Mouse (Mus musculus) stomach, embryonic 14.5 days (tissue): Measurements from ENCODE around the gene Vwc2l. TPM values are rescaled to one million over a fixed set of nuclear protein-coding genes. Genes with fewer than 3 reads are reported as not detected.

ENCODE experiments used
- ATAC-seq: fragments of 200-750 bp; cut with Nextera tagmentation; 2 replicates; pipeline ENCODE4 v1.8.0; 2017; ENCODE audit warnings: low read depth, moderate TSS enrichment; ENCODE audit not compliant: insufficient number of reproducible peaks, insufficient read depth, low FRiP score
- H3K27ac ChIP-seq: fragments of 300-500 bp; sonication (generic); 2 replicates; pipeline ENCODE4 v1.5.1; 2014; ENCODE audit warnings: mild to moderate bottlenecking, low read length, moderate library complexity, mixed read lengths
- H3K27me3 ChIP-seq: fragments of 300-500 bp; sonication (generic); 2 replicates; pipeline ENCODE4 v1.6.1; 2014; ENCODE audit warnings: low read length, control low read depth, mixed read lengths; ENCODE audit not compliant: control insufficient read depth, insufficient read depth
- H3K36me3 ChIP-seq: fragments of 300-500 bp; sonication (generic); 2 replicates; pipeline ENCODE4 v1.6.1; 2014; ENCODE audit warnings: mild to moderate bottlenecking, control low read depth, low read length, moderate library complexity, mixed read lengths; ENCODE audit not compliant: control insufficient read depth, insufficient read depth
- H3K4me1 ChIP-seq: fragments of 300-500 bp; sonication (generic); 2 replicates; pipeline ENCODE4 v1.6.1; 2014; ENCODE audit warnings: low read length, control low read depth, mixed read lengths; ENCODE audit not compliant: control insufficient read depth, insufficient read depth
- H3K4me2 ChIP-seq: fragments of 300-500 bp; sonication (generic); replicated peaks from 2 replicates; pipeline ENCODE4 v1.6.1; 2014; ENCODE audit warnings: low read depth, low read length, control low read depth
- H3K4me3 ChIP-seq: fragments of 300-500 bp; sonication (generic); 2 replicates; pipeline ENCODE4 v1.5.1; 2014; ENCODE audit warnings: low read depth, low read length, control low read depth
- H3K9ac ChIP-seq: fragments of 300-500 bp; sonication (generic); replicated peaks from 2 replicates; pipeline ENCODE4 v1.6.1; 2014; ENCODE audit warnings: low read depth, mild to moderate bottlenecking, control low read depth, low read length, moderate library complexity, mixed read lengths
- H3K9me3 ChIP-seq: fragments of 300-500 bp; sonication (generic); 2 replicates; pipeline ENCODE4 v1.6.1; 2016; ENCODE audit warnings: low read depth, low read length, control low read depth; ENCODE audit not compliant: control insufficient read depth
- WGBS: fragments of 180-500 bp; shearing (Covaris S2); extraction: QIAGEN DNeasy Blood & Tissue Kit; methylation state at CpG from one replicate; pipeline ENCODE4 v1.1.7; 2014; 5-methylcytosine and 5-hydroxymethylcytosine counted together
- polyA plus RNA-seq: library from polyadenylated mRNA; unstranded; fragments of >200 nt; fragmentation: Nextera tagmentation; extraction: Ambion mirVana; gene quantifications from 2 replicates; pipeline ENCODE4 v1.2.1, GENCODE M21; 2014

The Vwc2l gene
- polyA plus RNA-seq: 0.13 TPM in 1 of 2 replicates, not detected in the other

- no peaks in the 10 kb centered on the region for H3K27me3 ChIP-seq
- ATAC-seq: no peak
- H3K27ac ChIP-seq: no peak within 1 kb of the TSS
- WGBS: 8% methylated on average over 13 of the region's 13 CpGs
- H3K36me3 ChIP-seq: no peaks in the 10 kb centered on the region
- H3K4me1 ChIP-seq: no peaks in the 10 kb centered on the region
- H3K4me2 ChIP-seq: no peak within 1 kb of the TSS
- no peak within 1 kb of the TSS for H3K9ac ChIP-seq
- no peak within 1 kb of the TSS for H3K4me3 ChIP-seq
- H3K9me3 ChIP-seq: no peaks in the 10 kb centered on the region
These were observed at the start of gene Vwc2l for GRCm38 (mm10) chr1:70725655-70726066. Gene Vwc2l, plus strand, starts transcription at chr1:70725715.

- 75% methylated on average over 2 of the region's 2 CpGs for WGBS
- Histone ChIP-seq H3K9me3 (no peaks in the 10 kb centered on the region), H3K27me3 (no peaks in the 10 kb centered on the region), H3K4me2 (no peak overlapping the region), H3K4me3 (no peak overlapping the region), H3K4me1 (no peaks in the 10 kb centered on the region), H3K27ac (no peak overlapping the region), H3K9ac (no peak overlapping the region), H3K36me3 (no peaks in the 10 kb centered on the region)
- ATAC-seq: no peak
These were observed 33.0 kb upstream of the Vwc2l start for GRCm38 (mm10) chr1:70692529-70692928.

GRCm38 (mm10) chr1:70700270-70700669 is 25.2 kb upstream of the Vwc2l start:
- H3K9ac ChIP-seq: no peak overlapping the region
- WGBS: 82% methylated on average over 5 of the region's 5 CpGs
- H3K36me3 ChIP-seq: no peaks in the 10 kb centered on the region
- H3K9me3 ChIP-seq: no peaks in the 10 kb centered on the region
- ATAC-seq: no peak
- no peak overlapping the region for H3K4me3 ChIP-seq
- no peak overlapping the region for H3K4me2 ChIP-seq
- H3K4me1 ChIP-seq: no peaks in the 10 kb centered on the region
- no peak overlapping the region for H3K27ac ChIP-seq
- no peaks in the 10 kb centered on the region for H3K27me3 ChIP-seq

- H3K4me3 ChIP-seq: no peak overlapping the region
- no peaks in the 10 kb centered on the region for H3K36me3 ChIP-seq
- 42% methylated on average over 3 of the region's 3 CpGs for WGBS
- no peaks in the 10 kb centered on the region for H3K27me3 ChIP-seq
- no peaks in the 10 kb centered on the region for H3K4me1 ChIP-seq
- H3K4me2 ChIP-seq: no peak overlapping the region
- ATAC-seq: no peak
- no peak overlapping the region for H3K27ac ChIP-seq
- H3K9ac ChIP-seq: no peak overlapping the region
- no peaks in the 10 kb centered on the region for H3K9me3 ChIP-seq
These were observed 21.6 kb upstream of the Vwc2l start for GRCm38 (mm10) chr1:70703934-70704333.

- Histone ChIP-seq H3K27me3 (no peaks in the 10 kb centered on the region), H3K4me3 (no peak overlapping the region), H3K4me1 (no peaks in the 10 kb centered on the region), H3K9ac (no peak overlapping the region), H3K36me3 (no peaks in the 10 kb centered on the region), H3K9me3 (no peaks in the 10 kb centered on the region), H3K4me2 (no peak overlapping the region), H3K27ac (no peak overlapping the region)
- ATAC-seq: no peak
- WGBS: 85% methylated on average over 3 of the region's 3 CpGs
These were observed 19.7 kb upstream of the Vwc2l start for GRCm38 (mm10) chr1:70705821-70706220.

- H3K9ac ChIP-seq: no peak overlapping the region
- no peak overlapping the region for H3K4me3 ChIP-seq
- H3K27me3 ChIP-seq: no peaks in the 10 kb centered on the region
- H3K4me2 ChIP-seq: no peak overlapping the region
- no peak overlapping the region for H3K27ac ChIP-seq
- H3K4me1 ChIP-seq: no peaks in the 10 kb centered on the region
- no peak for ATAC-seq
- H3K9me3 ChIP-seq: no peaks in the 10 kb centered on the region
- no peaks in the 10 kb centered on the region for H3K36me3 ChIP-seq
- 61% methylated on average over 5 of the region's 5 CpGs for WGBS
These were observed 470 bp upstream of the Vwc2l start for GRCm38 (mm10) chr1:70725045-70725444.

GRCm38 (mm10) chr1:70787146-70787545 is 61.6 kb downstream of the Vwc2l start:
- Histone ChIP-seq H3K4me2 (no peak overlapping the region), H3K4me3 (no peak overlapping the region), H3K27me3 (no peaks in the 10 kb centered on the region), H3K9me3 (no peaks in the 10 kb centered on the region), H3K27ac (no peak overlapping the region), H3K4me1 (no peaks in the 10 kb centered on the region), H3K9ac (no peak overlapping the region), H3K36me3 (no peaks in the 10 kb centered on the region)
- ATAC-seq: no peak

GRCm38 (mm10) chr1:70791636-70792035 is 66.1 kb downstream of the Vwc2l start:
- 89% methylated on average over 5 of the region's 5 CpGs for WGBS
- Histone ChIP-seq H3K27me3 (no peaks in the 10 kb centered on the region), H3K4me2 (no peak overlapping the region), H3K9ac (no peak overlapping the region), H3K36me3 (no peaks in the 10 kb centered on the region), H3K27ac (no peak overlapping the region), H3K4me1 (no peaks in the 10 kb centered on the region), H3K9me3 (no peaks in the 10 kb centered on the region), H3K4me3 (no peak overlapping the region)
- no peak for ATAC-seq

GRCm38 (mm10) chr1:70795094-70795493 is 69.6 kb downstream of the Vwc2l start:
- Histone ChIP-seq H3K27ac (no peak overlapping the region), H3K27me3 (no peaks in the 10 kb centered on the region), H3K9ac (no peak overlapping the region), H3K4me2 (no peak overlapping the region), H3K4me3 (no peak overlapping the region), H3K4me1 (no peaks in the 10 kb centered on the region), H3K36me3 (no peaks in the 10 kb centered on the region), H3K9me3 (no peaks in the 10 kb centered on the region)
- WGBS: 83% methylated on average over 4 of the region's 4 CpGs
- no peak for ATAC-seq
